Mouse (Mus musculus) embryo, embryonic 11.5 days (tissue): Measurements from ENCODE around the gene Scaf4.

Source experiments
- DNase-seq: peaks from one replicate; pipeline ENCODE4 v3.0.0-alpha.2; 2012; ENCODE audit warnings: low read depth, low spot score

Gene Scaf4

DNA sequence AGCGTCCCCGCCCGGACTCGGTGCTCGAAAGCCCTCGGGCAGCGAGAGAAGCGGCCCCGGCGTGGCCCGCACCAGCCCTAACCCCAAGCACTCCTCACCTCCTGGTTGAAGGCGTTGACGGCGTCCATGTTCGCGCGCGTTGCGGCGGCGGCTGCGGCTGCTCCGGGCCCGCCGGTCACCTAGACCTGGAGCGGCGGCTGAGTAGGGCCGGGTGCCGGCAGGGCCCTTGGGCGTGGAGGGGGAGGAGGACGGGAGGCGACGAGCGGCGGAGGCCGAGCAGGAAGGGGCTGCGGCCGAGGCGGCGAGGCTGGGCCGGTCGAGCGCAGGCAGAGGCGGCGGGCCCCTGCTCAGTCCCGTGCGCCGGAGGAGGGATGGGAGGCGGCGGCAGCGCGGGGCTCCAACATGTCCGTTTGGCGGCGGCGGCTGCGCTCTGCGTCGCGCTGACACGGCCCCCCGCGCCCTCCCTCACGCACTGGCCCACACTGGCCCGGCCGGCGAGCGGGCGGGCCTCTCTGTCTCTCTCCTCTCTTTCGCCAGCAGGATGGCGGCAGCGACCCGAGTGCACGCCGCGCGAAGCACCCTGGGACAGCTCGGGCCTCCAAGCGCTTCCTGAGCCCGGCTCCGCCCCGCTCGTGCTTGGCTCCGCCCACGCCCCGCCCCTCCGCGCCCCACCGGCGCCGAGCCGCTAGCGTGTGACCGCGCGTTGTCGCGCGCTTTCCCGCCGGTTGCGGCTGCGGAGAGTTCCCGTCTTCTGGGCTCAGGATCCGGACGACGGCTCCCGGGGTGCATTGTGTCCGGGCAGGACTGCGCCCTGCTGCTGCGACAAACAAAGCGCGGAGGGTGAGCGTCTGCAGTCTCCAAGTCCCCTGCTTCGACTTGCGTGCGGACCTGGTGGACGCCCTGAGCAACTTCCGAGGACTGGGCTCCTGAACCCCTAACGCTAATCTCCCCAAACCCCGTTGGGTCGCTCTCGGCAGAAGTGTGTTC, at the start of gene Scaf4:
Gene Scaf4, minus strand, starts transcription at position 599 of the 987 bp plus-strand sequence.
- peak; percentile 94 for DNase-seq

GRCm38 (mm10) chr16:90332553-90332952, 48.2 kb upstream of the Scaf4 start:
- DNase-seq = no peak

- DNase-seq = no peak
Measured at GRCm38 (mm10) chr16:90330979-90331378, 46.7 kb upstream of the Scaf4 start.

DNA sequence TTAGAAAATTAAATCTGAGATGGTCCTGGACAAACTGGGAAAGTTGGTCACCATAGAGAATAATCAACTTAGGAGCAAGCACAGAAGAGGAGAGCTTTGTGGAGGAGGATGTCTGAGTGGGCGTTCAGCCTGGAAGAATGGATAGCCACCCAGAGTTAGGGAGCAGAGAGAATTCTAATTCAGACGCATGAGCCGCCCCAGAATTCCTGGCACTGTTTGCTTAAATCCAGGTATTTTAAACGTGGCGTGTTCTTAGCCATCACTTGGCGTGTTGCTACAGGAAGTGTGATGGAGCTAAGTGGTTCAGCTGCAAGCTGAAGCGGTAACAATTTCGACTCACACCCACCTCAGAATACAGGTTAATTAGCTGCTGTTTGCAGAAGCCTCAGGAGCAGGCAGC, 45.2 kb upstream of the Scaf4 start:
- DNase-seq = no peak

GRCm38 (mm10) chr16:90322850-90323528, 38.7 kb upstream of the Scaf4 start:
- peak; percentile 74 for DNase-seq

DNA sequence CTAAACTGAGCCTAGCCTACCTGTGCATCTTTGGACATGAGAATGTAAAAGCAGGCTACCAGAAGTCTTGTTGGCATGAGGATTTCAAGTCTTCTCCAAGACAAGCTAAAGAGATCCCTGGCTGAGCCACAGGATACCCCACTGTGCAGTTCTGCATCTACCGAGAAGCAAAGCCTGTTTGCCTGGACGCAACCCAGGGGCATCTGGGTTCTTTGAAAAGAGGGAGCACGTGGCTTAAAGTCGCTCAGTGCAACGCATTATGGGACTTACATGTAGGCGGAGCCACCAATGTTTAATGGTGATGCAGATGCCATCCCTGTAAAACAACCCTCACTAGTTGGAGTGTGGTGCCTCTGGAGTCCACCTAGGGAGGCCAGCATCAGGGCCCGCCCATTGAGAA, 35.0 kb upstream of the Scaf4 start:
- DNase-seq = no peak

GRCm38 (mm10) chr16:90318372-90318926, 34.1 kb upstream of the Scaf4 start:
- no peak for DNase-seq

GRCm38 (mm10) chr16:90317777-90318176, 33.5 kb upstream of the Scaf4 start:
- DNase-seq = no peak

DNA sequence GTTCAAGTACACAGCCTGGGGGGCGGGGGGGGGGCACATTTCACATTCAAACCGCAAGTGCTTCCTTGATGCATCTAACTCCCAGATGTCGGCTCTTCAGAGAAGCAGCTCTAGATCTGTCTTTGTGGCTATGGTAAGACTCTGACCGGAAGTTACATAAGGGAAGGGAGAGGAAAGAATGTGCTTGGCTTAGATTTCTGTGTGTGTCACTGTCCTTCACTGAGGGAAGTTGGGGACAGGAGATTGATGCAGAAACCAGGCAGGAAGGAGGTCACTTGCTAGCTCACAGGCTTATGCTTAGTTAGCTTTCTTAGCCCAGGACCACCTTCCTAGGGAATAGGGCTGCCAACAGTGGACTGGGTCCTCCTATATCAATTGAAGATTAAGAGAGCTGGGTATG, 31.6 kb upstream of the Scaf4 start:
- DNase-seq = no peak

DNA sequence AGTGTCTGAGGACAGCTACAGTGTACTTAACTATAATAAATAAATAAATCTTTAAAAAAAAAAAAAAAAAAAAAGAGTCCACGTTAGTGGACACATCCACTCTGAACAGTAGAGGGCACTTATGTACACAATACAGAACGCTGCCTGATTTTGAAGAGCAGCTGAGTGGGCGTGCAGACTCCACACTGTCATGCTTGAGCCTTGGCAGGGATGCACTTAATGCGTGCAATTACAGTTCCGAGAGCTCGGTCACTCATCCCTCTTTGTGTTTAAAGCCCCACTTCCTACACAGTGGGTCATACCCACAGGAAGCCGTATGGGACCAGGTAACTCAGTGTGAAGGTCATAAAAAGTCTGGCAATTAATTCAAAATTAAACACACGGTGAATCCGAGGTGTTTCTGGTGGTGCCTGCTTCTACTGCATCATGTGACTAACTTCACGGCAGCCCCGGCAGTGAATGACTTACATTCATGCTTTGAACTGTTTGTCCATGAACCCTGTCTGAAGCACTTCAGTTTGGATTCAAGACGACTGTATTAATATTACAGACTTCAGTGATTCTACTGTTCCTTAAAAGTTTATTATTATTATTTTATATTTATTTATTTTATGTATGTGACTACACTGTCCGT, 28.3 kb upstream of the Scaf4 start:
- no peak for DNase-seq

GRCm38 (mm10) chr16:90310488-90311135, 26.3 kb upstream of the Scaf4 start:
- no peak for DNase-seq

DNA sequence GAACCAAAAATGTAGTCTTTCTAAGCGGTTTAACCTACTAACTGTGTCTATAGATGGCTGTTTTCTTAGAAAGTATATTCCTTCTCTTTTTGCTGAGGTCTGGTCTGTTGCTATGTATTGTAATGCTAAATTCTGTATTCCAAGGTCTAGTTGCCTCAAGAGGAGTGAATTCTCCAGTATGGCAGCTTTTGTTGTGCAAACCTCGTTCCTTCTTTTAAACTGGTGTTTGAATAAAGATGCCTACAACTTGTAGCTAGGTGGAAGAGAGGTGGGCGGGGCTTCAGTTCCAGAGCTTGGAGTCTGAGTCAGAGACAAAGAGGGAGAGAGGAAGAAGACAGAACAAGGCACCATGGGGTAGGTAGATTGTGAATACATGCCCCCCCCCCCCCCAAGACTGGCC, 25.5 kb upstream of the Scaf4 start:
- no peak for DNase-seq

- DNase-seq = no peak
Measured at GRCm38 (mm10) chr16:90303988-90304299, 19.6 kb upstream of the Scaf4 start.

DNA sequence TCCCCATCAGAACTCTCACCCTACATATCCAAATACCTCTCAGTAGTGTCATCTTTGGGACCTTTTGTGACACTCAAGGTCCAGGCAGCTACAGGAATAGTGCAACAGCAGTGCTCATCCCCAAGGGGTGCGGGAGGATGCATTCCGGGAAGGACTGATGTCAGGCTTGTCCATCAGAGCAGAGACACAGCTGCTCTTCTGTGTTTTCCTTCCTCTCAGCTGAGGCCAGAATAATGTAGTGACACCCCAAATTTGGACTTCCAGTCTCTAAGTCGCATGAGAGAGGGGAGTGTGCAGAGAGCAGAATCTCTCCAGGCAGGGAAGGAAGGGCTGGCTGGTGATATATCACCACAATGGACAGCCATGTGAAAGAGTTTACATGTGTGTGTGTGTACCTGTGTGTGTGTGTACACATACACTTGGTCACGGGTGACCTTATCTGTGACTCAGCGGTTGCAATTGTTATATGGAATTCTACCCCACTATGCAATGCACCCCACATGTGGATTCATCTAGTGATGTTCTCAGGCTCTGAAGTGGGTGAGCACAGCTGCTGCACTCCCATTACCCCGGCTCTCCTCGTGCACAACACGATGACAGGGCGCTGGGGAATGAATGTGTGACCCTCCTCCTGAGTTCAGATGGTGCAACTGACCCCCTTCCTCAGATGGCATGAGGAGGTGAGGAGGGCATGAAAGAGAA, 19.1 kb upstream of the Scaf4 start:
- DNase-seq = no peak

DNA sequence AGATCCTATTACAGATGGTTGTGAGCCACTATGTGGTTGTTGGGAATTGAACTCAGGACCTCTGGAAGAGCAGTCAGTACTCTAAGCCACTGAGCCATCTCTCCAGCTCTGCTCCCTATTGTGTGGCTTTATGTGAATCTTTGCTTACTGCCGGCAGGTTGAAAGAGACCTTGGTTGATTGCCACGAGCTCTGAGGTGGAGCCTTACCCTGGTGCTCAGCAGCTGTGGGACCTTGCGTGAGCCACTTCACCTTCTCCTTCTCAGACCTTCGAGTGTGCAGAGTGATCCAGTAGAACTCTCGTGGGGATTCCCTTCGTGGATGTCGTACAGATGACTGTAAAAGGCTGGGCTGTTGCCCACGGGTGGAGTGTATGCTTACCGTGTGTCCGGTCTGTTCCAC, 17.4 kb upstream of the Scaf4 start:
- no peak for DNase-seq

DNA sequence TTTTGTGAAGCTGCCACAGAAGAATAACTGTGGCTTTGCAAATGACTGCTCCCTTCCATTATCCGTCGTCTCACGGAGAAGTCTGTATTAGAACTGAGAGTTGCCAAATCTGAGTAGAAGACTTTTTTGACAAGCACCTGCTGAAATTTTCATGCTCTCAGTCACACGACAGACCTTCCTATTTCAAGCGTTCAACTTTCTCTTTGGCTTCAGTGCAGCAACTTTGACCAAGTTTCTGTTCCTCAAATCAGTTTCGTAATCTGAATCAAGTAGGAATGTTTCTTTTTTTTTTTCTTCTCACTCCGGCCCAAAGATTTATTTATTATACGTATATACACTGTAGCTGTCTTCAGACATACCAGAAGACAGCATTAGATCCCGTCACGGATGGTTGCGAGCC, 16.6 kb upstream of the Scaf4 start:
- DNase-seq = no peak

DNA sequence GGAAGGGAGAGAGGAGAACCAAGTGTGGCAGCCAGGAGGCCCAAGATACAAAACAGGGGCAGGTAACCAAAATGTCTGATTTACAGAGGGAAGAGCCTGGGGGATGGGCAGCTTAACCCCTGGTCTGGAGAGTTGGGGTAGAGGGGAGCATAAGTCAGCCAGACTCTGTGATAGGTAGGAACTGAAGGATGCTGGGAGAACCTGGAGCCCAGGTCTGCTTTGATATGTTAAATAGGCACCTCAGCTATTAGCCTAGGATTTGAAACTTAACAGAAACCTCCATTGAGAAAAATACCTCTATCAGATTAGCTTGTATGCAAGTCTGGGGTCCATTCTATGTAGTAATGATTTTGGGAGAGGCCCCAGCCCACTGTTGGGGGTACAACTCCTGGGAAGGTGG, 15.3 kb upstream of the Scaf4 start:
- DNase-seq = no peak

DNA sequence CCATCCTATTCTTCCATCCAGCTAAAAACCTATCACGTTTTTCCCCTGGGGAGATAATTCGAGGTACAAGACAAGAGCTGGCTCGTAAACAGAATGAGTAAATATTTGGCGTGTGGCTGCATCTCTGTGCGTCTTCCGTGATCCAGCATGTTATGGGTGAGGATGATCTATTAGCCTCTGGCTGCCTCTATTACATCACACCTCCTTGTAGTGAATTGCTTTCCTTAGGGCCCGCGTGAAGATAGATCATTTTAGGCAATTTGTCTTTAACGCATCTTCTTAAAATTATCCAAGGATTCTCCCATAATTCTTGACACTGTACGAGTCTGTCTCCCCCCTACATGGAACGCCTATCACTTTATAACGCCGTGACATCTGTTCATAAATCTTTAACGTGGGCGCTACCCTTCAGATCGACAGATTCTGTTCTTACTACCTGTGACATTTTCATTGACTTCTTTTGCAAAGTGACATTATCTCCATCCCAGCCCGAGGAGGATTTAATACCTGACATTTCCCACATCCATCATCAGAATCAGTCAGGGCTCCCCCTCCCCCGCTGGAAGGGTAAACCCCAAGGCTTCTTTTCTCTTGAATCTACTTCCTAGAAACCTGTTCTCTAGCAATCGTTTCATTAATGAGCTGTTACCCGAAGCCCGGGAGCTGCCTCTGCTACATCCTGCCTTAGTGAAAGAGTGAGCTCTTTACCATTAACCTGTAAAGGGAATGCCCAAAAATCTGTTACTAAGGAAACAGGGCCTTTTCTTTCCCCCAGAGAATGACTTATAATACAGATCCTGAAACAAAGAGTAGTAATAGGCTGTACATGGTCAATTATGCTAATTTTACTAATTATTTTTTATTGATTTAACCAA, 14.4 kb upstream of the Scaf4 start:
- DNase-seq = no peak

- no peak for DNase-seq
Measured at GRCm38 (mm10) chr16:90297479-90298425, 13.4 kb upstream of the Scaf4 start.
